Mouse (Mus musculus): Measurements from ENCODE around the gene C2cd2l. TPM values are rescaled to one million over a fixed set of nuclear protein-coding genes. Genes with fewer than 3 reads are reported as not detected.

The C2cd2l gene
- polyA plus RNA-seq, 1 experiment from 2014 or later, result 6.7 TPM

GRCm38 (mm10) chr9:44347621-44348020 is 27.5 kb upstream of the C2cd2l start:
- Histone ChIP-seq H3K4me1 (ENCODE audit: control insufficient read depth, insufficient read depth, low read length) (peaks cover 7% of the 10 kb centered on the region; the same call in 1 of the 2 replicates), H3K27ac (ENCODE audit: low read length) (no peak overlapping the region), H3K4me3 (replicated peaks; ENCODE audit: low read length) (no peak overlapping the region), H3K4me2 (ENCODE audit: low read depth, low read length) (no peak overlapping the region), H3K9ac (ENCODE audit: low read length) (no peak overlapping the region), H3K27me3 (ENCODE audit: control insufficient read depth, insufficient read depth, low read length) (no peaks in the 10 kb centered on the region), H3K9me3 (replicated peaks; ENCODE audit: control insufficient read depth, low read length) (no peaks in the 10 kb centered on the region), H3K36me3 (ENCODE audit: control insufficient read depth, insufficient read depth, low read length) (peaks cover 27% of the 10 kb centered on the region)
- ATAC-seq (ENCODE audit: insufficient read depth, low FRiP score), result no peak
- WGBS, result 85% methylated on average over 4 of the region's 4 CpGs

- WGBS, result 86% methylated on average over 9 of the region's 9 CpGs
Observed at GRCm38 (mm10) chr9:44347166-44347565, 27.1 kb upstream of the C2cd2l start.

GRCm38 (mm10) chr9:44345570-44346433 is 25.7 kb upstream of the C2cd2l start:
- H3K9ac ChIP-seq (ENCODE audit: low read length), result no peak overlapping the region
- H3K4me2 ChIP-seq (ENCODE audit: low read depth, low read length), result no peak overlapping the region
- WGBS, result 85% methylated on average over 6 of the region's 6 CpGs
- peaks cover 22% of the 10 kb centered on the region; the same call in 1 of the 2 replicates for H3K4me1 ChIP-seq (ENCODE audit: control insufficient read depth, insufficient read depth, low read length)
- ATAC-seq (ENCODE audit: insufficient read depth, low FRiP score), result no peak
- H3K27me3 ChIP-seq (ENCODE audit: control insufficient read depth, insufficient read depth, low read length), result no peaks in the 10 kb centered on the region
- H3K36me3 ChIP-seq (ENCODE audit: control insufficient read depth, insufficient read depth, low read length), result peaks cover 20% of the 10 kb centered on the region
- no peak overlapping the region for H3K27ac ChIP-seq (ENCODE audit: low read length)
- H3K9me3 ChIP-seq (replicated peaks; ENCODE audit: control insufficient read depth, low read length), result no peaks in the 10 kb centered on the region
- H3K4me3 ChIP-seq (replicated peaks; ENCODE audit: low read length), result no peak overlapping the region

More at GRCm38 (mm10) chr9:44347166-44347565, 27.1 kb upstream of the C2cd2l start:
- no peak overlapping the region for H3K9ac ChIP-seq (ENCODE audit: low read length)
- H3K27me3 ChIP-seq (ENCODE audit: control insufficient read depth, insufficient read depth, low read length), result no peaks in the 10 kb centered on the region
- no peak overlapping the region for H3K4me3 ChIP-seq (replicated peaks; ENCODE audit: low read length)
- no peak overlapping the region for H3K4me2 ChIP-seq (ENCODE audit: low read depth, low read length)
- ATAC-seq (ENCODE audit: insufficient read depth, low FRiP score), result no peak
- peaks cover 22% of the 10 kb centered on the region for H3K36me3 ChIP-seq (ENCODE audit: control insufficient read depth, insufficient read depth, low read length)
- H3K9me3 ChIP-seq (replicated peaks; ENCODE audit: control insufficient read depth, low read length), result no peaks in the 10 kb centered on the region
- peaks cover 12% of the 10 kb centered on the region; the same call in 1 of the 2 replicates for H3K4me1 ChIP-seq (ENCODE audit: control insufficient read depth, insufficient read depth, low read length)
- H3K27ac ChIP-seq (ENCODE audit: low read length), result no peak overlapping the region

GRCm38 (mm10) chr9:44343781-44344421 is 23.8 kb upstream of the C2cd2l start, which contains the start of gene Hmbs:
TSS of gene Hmbs (minus strand) at chr9:44344228.
- ATAC-seq (ENCODE audit: insufficient read depth, low FRiP score), result peak; percentile 95
- H3K9me3 ChIP-seq (replicated peaks; ENCODE audit: control insufficient read depth, low read length), result no peaks in the 10 kb centered on the region
- H3K36me3 ChIP-seq (ENCODE audit: control insufficient read depth, insufficient read depth, low read length), result peaks cover 11% of the 10 kb centered on the region
- H3K4me2 ChIP-seq (ENCODE audit: low read depth, low read length), result peak within 1 kb of the TSS; percentile 81
- H3K27me3 ChIP-seq (ENCODE audit: control insufficient read depth, insufficient read depth, low read length), result no peaks in the 10 kb centered on the region
- WGBS, result under 1% methylated on average over 39 of the region's 39 CpGs
- peak within 1 kb of the TSS; percentile 99 for H3K27ac ChIP-seq (ENCODE audit: low read length)
- peak within 1 kb of the TSS; percentile 96 for H3K4me3 ChIP-seq (replicated peaks; ENCODE audit: low read length)
- H3K9ac ChIP-seq (ENCODE audit: low read length), result peak within 1 kb of the TSS; percentile 94
- H3K4me1 ChIP-seq (ENCODE audit: control insufficient read depth, insufficient read depth, low read length), result peaks cover 22% of the 10 kb centered on the region; the same call in 1 of the 2 replicates

- Histone ChIP-seq H3K9me3 (replicated peaks; ENCODE audit: control insufficient read depth, low read length) (no peaks in the 10 kb centered on the region), H3K9ac (ENCODE audit: low read length) (peak overlapping the region; percentile 94), H3K27me3 (ENCODE audit: control insufficient read depth, insufficient read depth, low read length) (no peaks in the 10 kb centered on the region), H3K4me3 (replicated peaks; ENCODE audit: low read length) (peak overlapping the region; percentile 96), H3K27ac (ENCODE audit: low read length) (peak overlapping the region; percentile 99), H3K4me2 (ENCODE audit: low read depth, low read length) (peak overlapping the region; percentile 81), H3K36me3 (ENCODE audit: control insufficient read depth, insufficient read depth, low read length) (peaks cover 5% of the 10 kb centered on the region; the same call in 1 of the 2 replicates), H3K4me1 (ENCODE audit: control insufficient read depth, insufficient read depth, low read length) (peaks cover 22% of the 10 kb centered on the region; the same call in 1 of the 2 replicates)
- WGBS, result 5% methylated on average over 6 of the region's 6 CpGs
- peak; percentile 22 for ATAC-seq (ENCODE audit: insufficient read depth, low FRiP score)
Observed at GRCm38 (mm10) chr9:44343290-44343689, 23.2 kb upstream of the C2cd2l start.

- Histone ChIP-seq H3K4me2 (ENCODE audit: low read depth, low read length) (peak overlapping the region; percentile 81), H3K27me3 (ENCODE audit: control insufficient read depth, insufficient read depth, low read length) (no peaks in the 10 kb centered on the region), H3K9ac (ENCODE audit: low read length) (peak overlapping the region; percentile 94), H3K9me3 (replicated peaks; ENCODE audit: control insufficient read depth, low read length) (no peaks in the 10 kb centered on the region), H3K4me1 (ENCODE audit: control insufficient read depth, insufficient read depth, low read length) (peaks cover 24% of the 10 kb centered on the region), H3K27ac (ENCODE audit: low read length) (peak overlapping the region; percentile 99), H3K4me3 (replicated peaks; ENCODE audit: low read length) (peak overlapping the region; percentile 96; the same call in 1 of the 2 replicates), H3K36me3 (ENCODE audit: control insufficient read depth, insufficient read depth, low read length) (no peaks in the 10 kb centered on the region)
- WGBS, result 50% methylated on average over 1 of the region's 1 CpGs
- no peak for ATAC-seq (ENCODE audit: insufficient read depth, low FRiP score)
Observed at GRCm38 (mm10) chr9:44342605-44343004, 22.5 kb upstream of the C2cd2l start.

GRCm38 (mm10) chr9:44342173-44342572 is 22.1 kb upstream of the C2cd2l start:
- Histone ChIP-seq H3K9me3 (replicated peaks; ENCODE audit: control insufficient read depth, low read length) (no peaks in the 10 kb centered on the region), H3K27me3 (ENCODE audit: control insufficient read depth, insufficient read depth, low read length) (no peaks in the 10 kb centered on the region), H3K4me2 (ENCODE audit: low read depth, low read length) (peak overlapping the region; percentile 81; the same call in 1 of the 2 replicates), H3K36me3 (ENCODE audit: control insufficient read depth, insufficient read depth, low read length) (0 out of 2 replicates have a peak, but pooled peaks cover under 1% of the 10 kb centered on the region), H3K4me1 (ENCODE audit: control insufficient read depth, insufficient read depth, low read length) (peaks cover 29% of the 10 kb centered on the region), H3K27ac (ENCODE audit: low read length) (peak overlapping the region; percentile 99), H3K9ac (ENCODE audit: low read length) (peak overlapping the region; percentile 94), H3K4me3 (replicated peaks; ENCODE audit: low read length) (peak overlapping the region; percentile 14)
- 67% methylated on average over 3 of the region's 3 CpGs for WGBS
- no peak for ATAC-seq (ENCODE audit: insufficient read depth, low FRiP score)

- peak overlapping the region; percentile 14 for H3K4me3 ChIP-seq (replicated peaks; ENCODE audit: low read length)
- WGBS, result 91% methylated on average over 5 of the region's 5 CpGs
Observed at GRCm38 (mm10) chr9:44341487-44341886, 21.4 kb upstream of the C2cd2l start.

More at GRCm38 (mm10) chr9:44341487-44341886, 21.4 kb upstream of the C2cd2l start:
- Histone ChIP-seq H3K4me1 (ENCODE audit: control insufficient read depth, insufficient read depth, low read length) (peaks cover 35% of the 10 kb centered on the region), H3K27me3 (ENCODE audit: control insufficient read depth, insufficient read depth, low read length) (no peaks in the 10 kb centered on the region), H3K36me3 (ENCODE audit: control insufficient read depth, insufficient read depth, low read length) (0 out of 2 replicates have a peak, but pooled peaks cover 7% of the 10 kb centered on the region), H3K9me3 (replicated peaks; ENCODE audit: control insufficient read depth, low read length) (no peaks in the 10 kb centered on the region), H3K27ac (ENCODE audit: low read length) (peak overlapping the region; percentile 99), H3K9ac (ENCODE audit: low read length) (peak overlapping the region; percentile 94; the same call in 1 of the 2 replicates), H3K4me2 (ENCODE audit: low read depth, low read length) (no peak overlapping the region)
- no peak for ATAC-seq (ENCODE audit: insufficient read depth, low FRiP score)

Data from stomach, embryonic 16.5 days (tissue).